Mouse (Mus musculus) lung, adult 2 months (tissue): ENCODE results near the gene Izumo2.

ENCODE experiments used
- CTCF ChIP-seq: fragments of 200-500 bp; IDR thresholded peaks from 2 replicates; pipeline ENCODE4 v1.5.1; 2011; ENCODE audit warnings: mild to moderate bottlenecking, low read length, control low read depth; ENCODE audit not compliant: insufficient read depth
- POLR2A ChIP-seq: fragments of 200-500 bp; IDR thresholded peaks from 2 replicates; pipeline ENCODE4 v1.6.1; 2011; ENCODE audit warnings: low read depth, mild to moderate bottlenecking, control low read depth, low read length, borderline replicate concordance; ENCODE audit errors: extremely low read depth

DNA sequence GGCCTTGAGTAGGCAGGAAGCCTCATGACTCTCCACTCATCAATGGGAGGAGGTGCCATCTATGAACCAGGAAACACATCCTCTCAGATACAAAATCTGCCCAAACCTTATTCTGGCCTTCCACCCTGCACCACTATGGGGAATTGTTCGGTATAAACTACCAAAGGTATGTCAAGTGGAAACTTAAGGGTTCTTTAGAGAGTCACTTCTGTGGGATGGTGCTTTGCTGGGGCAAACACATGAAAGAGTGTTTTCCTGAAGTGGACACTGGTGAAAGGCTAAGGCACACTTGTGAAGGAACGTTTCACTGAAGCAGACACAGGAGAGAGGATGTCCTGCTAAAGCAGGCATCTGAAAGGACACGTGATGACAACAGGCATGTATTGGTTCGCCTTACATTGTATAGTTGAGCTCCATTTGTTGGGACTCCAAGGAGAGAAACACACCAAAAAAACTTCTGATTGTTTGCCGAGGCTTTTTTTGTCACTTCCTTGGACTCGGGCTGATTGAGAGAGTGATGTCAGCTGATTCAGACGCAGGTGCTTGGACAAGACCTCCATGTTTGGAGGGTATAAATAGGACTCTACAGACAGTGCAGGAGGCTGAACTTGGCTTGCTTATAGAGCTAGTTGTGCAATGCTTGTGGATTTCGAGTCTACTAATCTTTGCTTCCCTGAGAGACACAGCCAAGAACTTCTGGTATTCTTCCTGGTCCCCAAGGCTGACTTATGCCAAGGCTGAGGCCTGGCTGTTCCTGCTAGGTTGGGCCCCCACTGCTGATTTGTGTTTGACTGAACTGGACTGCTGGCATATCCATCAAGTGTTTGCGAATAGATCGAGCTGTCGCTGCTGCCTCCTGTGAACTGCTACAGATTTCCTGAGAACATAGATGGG lies 19.8 kb downstream of the Izumo2 start:
- TF ChIP-seq CTCF = no peak
- no peak for TF ChIP-seq POLR2A
